Mouse (Mus musculus) limb, embryonic 11.5 days (tissue): ENCODE results near the gene Cript. TPM values are rescaled to one million over a fixed set of nuclear protein-coding genes. Genes with fewer than 3 reads are reported as not detected.

Experiments
- ATAC-seq: fragments of 200-750 bp; cut with Nextera tagmentation; 2 replicates; pipeline ENCODE4 v1.8.0; 2017; ENCODE audit warnings: low read depth; ENCODE audit not compliant: insufficient number of reproducible peaks, low FRiP score, low TSS enrichment
- DNase-seq: peaks from one replicate; pipeline ENCODE4 v3.0.0-alpha.2; 2015; ENCODE audit warnings: low spot score
- H3K27ac ChIP-seq: fragments of 300-500 bp; sonication (generic); replicated peaks from 2 replicates; pipeline ENCODE4 v1.5.1; 2014; ENCODE audit warnings: low read depth, mild to moderate bottlenecking, low read length
- H3K27me3 ChIP-seq: fragments of 300-500 bp; sonication (generic); 2 replicates; pipeline ENCODE4 v1.6.1; 2014; ENCODE audit warnings: mild to moderate bottlenecking, low read length, mixed read lengths; ENCODE audit not compliant: control insufficient read depth, insufficient read depth
- H3K36me3 ChIP-seq: fragments of 300-500 bp; sonication (generic); 2 replicates; pipeline ENCODE4 v1.6.1; 2014; ENCODE audit warnings: mild to moderate bottlenecking, low read length, moderate library complexity, mixed read lengths; ENCODE audit not compliant: control insufficient read depth, insufficient read depth
- H3K4me1 ChIP-seq: fragments of 300-500 bp; sonication (generic); 2 replicates; pipeline ENCODE4 v1.6.1; 2014; ENCODE audit warnings: low read length, mixed read lengths; ENCODE audit not compliant: control insufficient read depth, insufficient read depth
- H3K4me2 ChIP-seq: fragments of 300-500 bp; sonication (generic); 2 replicates; pipeline ENCODE4 v1.6.1; 2014; ENCODE audit warnings: low read depth, mild to moderate bottlenecking, moderate library complexity; ENCODE audit not compliant: severe bottlenecking
- H3K4me3 ChIP-seq: fragments of 300-500 bp; sonication (generic); 2 replicates; pipeline ENCODE4 v1.5.1; 2014; ENCODE audit warnings: low read depth, low read length
- H3K9ac ChIP-seq: fragments of 300-500 bp; sonication (generic); 2 replicates; pipeline ENCODE4 v1.6.1; 2014; ENCODE audit warnings: mild to moderate bottlenecking, low read length
- H3K9me3 ChIP-seq: fragments of 300-500 bp; sonication (generic); 2 replicates; pipeline ENCODE4 v1.6.1; 2016; ENCODE audit warnings: low read length; ENCODE audit not compliant: control insufficient read depth
- WGBS: fragments of 180-500 bp; shearing (Covaris S2); extraction: QIAGEN DNeasy Blood & Tissue Kit; methylation state at CpG from one replicate; pipeline ENCODE4 v1.1.7; 2014; 5-methylcytosine and 5-hydroxymethylcytosine counted together
- polyA plus RNA-seq: library from polyadenylated mRNA; unstranded; fragments of >200 nt; fragmentation: Nextera tagmentation; extraction: Ambion mirVana; gene quantifications from 2 replicates; pipeline ENCODE4 v1.2.1, GENCODE M21; 2014

Cript gene
- polyA plus RNA-seq, 1 experiment from 2014 or later: 148 TPM

DNA sequence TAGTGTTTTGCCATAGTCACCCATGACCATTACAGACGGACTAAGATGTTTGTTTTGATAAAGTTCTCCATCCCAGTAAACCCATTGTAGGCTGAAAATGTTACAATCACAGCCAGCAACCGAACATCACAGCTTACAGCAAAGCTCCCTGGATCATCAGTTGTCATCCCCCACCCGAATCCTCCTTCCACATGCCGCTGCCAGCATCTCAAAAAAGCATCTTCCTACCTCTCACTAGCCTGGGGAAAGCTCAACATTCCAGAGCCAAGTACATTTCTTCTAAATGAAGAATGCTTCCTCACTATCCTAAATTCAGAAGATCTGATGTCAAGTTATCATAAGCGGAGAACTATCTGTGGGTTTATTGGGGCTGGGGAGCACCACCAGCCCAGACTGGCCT lies 13.1 kb downstream of the Cript start:
- no peak overlapping the region for H3K4me3 ChIP-seq
- H3K9me3 ChIP-seq: no peaks in the 10 kb centered on the region
- no peaks in the 10 kb centered on the region for H3K4me1 ChIP-seq
- H3K9ac ChIP-seq: no peak overlapping the region
- ATAC-seq (no peak), DNase-seq (no peak)
- peaks cover 2% of the 10 kb centered on the region; the same call in 1 of the 2 replicates for H3K36me3 ChIP-seq
- 90% methylated on average over 5 of the region's 5 CpGs for WGBS
- H3K4me2 ChIP-seq: no peak overlapping the region
- no peak overlapping the region for H3K27ac ChIP-seq
- no peaks in the 10 kb centered on the region for H3K27me3 ChIP-seq

DNA sequence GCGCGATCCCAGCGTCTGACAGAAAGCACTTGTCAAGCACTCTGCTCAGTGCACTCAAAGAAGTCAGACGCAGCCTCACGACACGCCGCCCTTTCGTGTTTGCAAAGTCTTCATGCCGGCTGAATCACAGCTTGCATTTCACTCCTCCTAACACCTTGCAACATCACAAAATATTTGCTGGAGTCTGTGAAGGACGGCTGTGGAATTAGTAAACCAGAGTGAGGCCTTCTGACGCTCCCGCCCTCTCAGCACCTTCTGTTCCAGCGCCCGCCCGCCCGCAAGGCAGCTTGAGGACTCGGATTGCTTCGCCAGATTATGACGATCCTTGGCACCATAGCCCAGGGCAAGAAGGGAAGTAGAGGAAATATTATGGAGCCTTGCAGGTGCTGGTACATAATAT lies 16.4 kb downstream of the Cript start:
- Histone ChIP-seq H3K4me1 (no peaks in the 10 kb centered on the region), H3K9me3 (no peaks in the 10 kb centered on the region), H3K27ac (no peak overlapping the region), H3K27me3 (no peaks in the 10 kb centered on the region), H3K36me3 (no peaks in the 10 kb centered on the region), H3K4me3 (no peak overlapping the region), H3K4me2 (no peak overlapping the region), H3K9ac (no peak overlapping the region)
- WGBS: 73% methylated on average over 19 of the region's 19 CpGs
- ATAC-seq (no peak), DNase-seq (no peak)

DNA sequence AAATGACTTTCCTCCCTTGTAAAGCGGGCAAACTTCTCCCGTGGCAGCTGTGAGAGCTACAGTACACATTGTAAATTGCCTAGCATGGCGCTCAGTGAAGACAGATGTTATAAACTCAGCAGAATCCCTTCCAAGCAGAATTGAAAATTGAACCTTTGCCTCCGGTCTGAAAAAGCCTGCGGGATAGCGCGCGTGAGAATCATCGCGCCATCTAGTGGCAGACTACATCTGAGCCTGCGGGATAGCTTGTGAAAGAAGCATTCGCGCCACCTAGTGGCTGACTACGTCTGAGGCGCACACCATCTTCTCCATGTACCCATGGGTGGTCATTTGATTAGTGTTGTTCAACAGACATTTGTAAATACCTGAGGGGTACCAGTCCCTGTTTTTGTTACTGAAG lies 19.0 kb downstream of the Cript start:
- Histone ChIP-seq H3K9me3 (no peaks in the 10 kb centered on the region), H3K27ac (no peak overlapping the region), H3K27me3 (no peaks in the 10 kb centered on the region), H3K4me1 (no peaks in the 10 kb centered on the region), H3K4me3 (no peak overlapping the region), H3K4me2 (no peak overlapping the region), H3K36me3 (no peaks in the 10 kb centered on the region), H3K9ac (no peak overlapping the region)
- DNase-seq: peak; percentile 95
- peak; percentile 68; the same call in 1 of the 2 replicates for ATAC-seq
- WGBS: 1% methylated on average over 15 of the region's 15 CpGs

DNA sequence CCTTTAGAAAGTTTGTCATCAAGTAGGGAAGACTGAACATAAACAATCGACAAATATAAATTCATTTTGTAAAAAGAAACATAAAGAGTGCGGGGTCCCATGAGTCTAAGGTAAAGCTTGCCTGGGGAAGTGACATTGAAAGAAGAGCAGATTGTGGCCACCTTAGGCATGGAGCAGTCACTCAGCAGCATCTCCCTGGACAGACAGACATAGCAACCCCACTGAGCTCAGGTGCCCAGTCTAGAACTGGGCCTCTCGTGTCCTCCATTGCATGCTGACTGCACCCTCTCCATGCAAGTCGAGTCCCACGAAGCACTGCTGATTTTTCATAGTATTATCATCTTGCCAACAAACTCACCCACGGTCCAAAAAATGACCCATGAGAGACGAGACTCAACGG lies 19.4 kb downstream of the Cript start:
- H3K9me3 ChIP-seq: no peaks in the 10 kb centered on the region
- DNase-seq: no peak
- H3K36me3 ChIP-seq: no peaks in the 10 kb centered on the region
- H3K27ac ChIP-seq: no peak overlapping the region
- H3K4me3 ChIP-seq: no peak overlapping the region
- H3K27me3 ChIP-seq: no peaks in the 10 kb centered on the region
- WGBS: 83% methylated on average over 8 of the region's 8 CpGs
- H3K4me1 ChIP-seq: no peaks in the 10 kb centered on the region
- no peak overlapping the region for H3K4me2 ChIP-seq
- H3K9ac ChIP-seq: no peak overlapping the region
- ATAC-seq: no peak

DNA sequence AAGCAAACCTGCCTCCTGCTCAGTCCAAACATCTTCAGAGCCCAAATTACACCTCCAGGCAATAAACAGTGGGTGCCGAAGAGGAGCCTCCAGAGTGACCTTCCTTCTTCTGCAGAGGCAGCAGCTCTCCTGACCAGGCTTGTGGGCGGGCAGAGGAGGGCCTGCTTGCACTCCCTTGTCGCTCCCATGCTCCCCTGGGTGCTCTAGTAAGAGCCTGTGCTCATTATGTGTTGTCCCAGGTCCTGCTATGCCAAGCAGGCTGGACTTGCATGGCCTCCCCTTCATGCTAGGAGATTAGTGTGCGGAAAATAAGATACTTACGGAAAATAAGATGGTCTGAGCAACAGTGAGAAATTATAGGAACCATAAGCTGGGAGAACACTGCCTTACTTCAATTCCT lies 24.3 kb downstream of the Cript start:
- Histone ChIP-seq H3K36me3 (no peaks in the 10 kb centered on the region), H3K9ac (no peak overlapping the region), H3K27me3 (no peaks in the 10 kb centered on the region), H3K27ac (no peak overlapping the region), H3K4me3 (no peak overlapping the region), H3K4me2 (no peak overlapping the region), H3K4me1 (no peaks in the 10 kb centered on the region), H3K9me3 (no peaks in the 10 kb centered on the region)
- WGBS: 43% methylated on average over 5 of the region's 5 CpGs
- ATAC-seq (no peak), DNase-seq (no peak)

DNA sequence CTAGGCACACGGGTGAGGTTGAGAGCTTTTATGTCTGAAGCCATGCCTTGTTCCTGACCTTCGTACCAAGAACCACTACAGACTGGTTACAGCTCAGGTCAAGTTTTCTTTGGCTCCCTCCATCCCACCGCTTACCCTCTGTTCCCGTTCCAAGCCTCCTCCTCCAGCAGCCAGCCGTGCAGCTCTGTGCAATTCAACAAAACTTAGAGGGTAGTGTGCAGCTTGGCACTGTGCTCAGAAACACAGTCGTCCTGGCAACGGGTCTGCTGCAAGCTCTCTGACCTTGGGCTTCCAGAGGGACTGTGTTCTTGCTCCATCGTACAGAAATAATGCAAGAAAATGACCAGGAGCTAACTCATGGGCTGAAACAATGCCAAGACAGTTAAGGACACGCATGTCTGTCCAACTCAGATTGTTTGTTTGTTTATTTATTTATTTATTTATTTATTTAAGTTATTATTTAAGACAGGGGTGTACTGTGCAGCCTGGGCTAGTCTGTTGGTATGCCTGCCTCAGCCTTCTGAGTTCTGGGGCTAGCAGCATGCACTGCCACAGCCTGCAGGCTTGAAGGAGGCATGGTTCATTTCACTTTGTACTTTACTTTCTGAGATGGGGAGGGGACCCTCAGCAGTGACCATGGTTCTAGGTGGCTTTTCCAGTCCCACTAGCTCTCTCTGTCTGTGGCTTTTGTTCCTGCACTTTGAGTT lies 25.3 kb downstream of the Cript start:
- no peak overlapping the region for H3K4me2 ChIP-seq
- no peaks in the 10 kb centered on the region for H3K36me3 ChIP-seq
- ATAC-seq (no peak), DNase-seq (no peak)
- no peak overlapping the region for H3K9ac ChIP-seq
- no peaks in the 10 kb centered on the region for H3K9me3 ChIP-seq
- no peak overlapping the region for H3K4me3 ChIP-seq
- 79% methylated on average over 9 of the region's 9 CpGs for WGBS
- no peak overlapping the region for H3K27ac ChIP-seq
- no peaks in the 10 kb centered on the region for H3K27me3 ChIP-seq
- H3K4me1 ChIP-seq: no peaks in the 10 kb centered on the region

DNA sequence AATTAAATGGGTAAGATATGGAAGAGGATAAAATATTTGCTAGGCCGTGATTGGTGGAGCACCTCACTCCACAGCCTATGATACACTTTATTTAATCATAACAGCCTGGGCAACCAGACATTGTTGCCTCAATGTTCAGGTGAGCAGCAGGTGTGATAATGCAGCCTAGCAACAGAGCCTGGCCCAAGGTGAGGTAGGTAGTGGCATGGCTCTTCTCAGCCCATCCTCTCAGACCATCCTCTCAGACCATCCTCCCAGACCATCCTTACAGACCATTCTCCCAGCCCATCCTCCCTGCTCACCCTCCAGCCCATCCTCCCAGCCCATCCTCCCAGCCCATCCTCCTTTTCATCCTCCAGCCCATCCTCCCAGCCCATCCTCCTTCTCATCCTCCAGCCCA lies 26.3 kb downstream of the Cript start:
- Histone ChIP-seq H3K36me3 (no peaks in the 10 kb centered on the region), H3K4me2 (no peak overlapping the region), H3K4me1 (no peaks in the 10 kb centered on the region), H3K27me3 (no peaks in the 10 kb centered on the region), H3K4me3 (no peak overlapping the region), H3K9ac (no peak overlapping the region), H3K9me3 (no peaks in the 10 kb centered on the region), H3K27ac (no peak overlapping the region)
- DNase-seq: no peak
- ATAC-seq: no peak
- WGBS: 93% methylated on average over 1 of the region's 1 CpGs

DNA sequence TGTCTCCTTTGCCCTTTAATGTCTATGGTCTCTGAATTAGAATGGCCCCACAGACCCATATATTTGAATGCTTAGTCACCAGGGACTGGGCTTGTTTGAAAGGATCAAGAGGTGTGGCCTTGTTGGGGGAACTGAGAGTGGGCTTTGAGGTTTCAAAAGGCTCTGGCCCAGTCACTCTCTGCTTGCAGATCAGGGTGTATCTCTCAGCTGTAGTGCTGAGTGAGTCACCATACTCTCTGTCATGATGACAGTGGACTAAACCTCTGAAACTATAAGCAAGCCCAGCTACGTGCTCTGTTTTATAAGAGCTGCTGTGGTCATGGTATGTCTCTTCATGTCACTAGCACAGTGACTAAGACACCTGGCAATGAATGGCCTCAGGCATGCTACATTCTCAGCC lies 27.1 kb downstream of the Cript start:
- Histone ChIP-seq H3K27ac (no peak overlapping the region), H3K36me3 (no peaks in the 10 kb centered on the region), H3K27me3 (no peaks in the 10 kb centered on the region), H3K4me2 (no peak overlapping the region), H3K4me3 (no peak overlapping the region), H3K4me1 (no peaks in the 10 kb centered on the region), H3K9me3 (no peaks in the 10 kb centered on the region), H3K9ac (no peak overlapping the region)
- 86% methylated on average over 1 of the region's 1 CpGs for WGBS
- ATAC-seq (no peak), DNase-seq (no peak)

DNA sequence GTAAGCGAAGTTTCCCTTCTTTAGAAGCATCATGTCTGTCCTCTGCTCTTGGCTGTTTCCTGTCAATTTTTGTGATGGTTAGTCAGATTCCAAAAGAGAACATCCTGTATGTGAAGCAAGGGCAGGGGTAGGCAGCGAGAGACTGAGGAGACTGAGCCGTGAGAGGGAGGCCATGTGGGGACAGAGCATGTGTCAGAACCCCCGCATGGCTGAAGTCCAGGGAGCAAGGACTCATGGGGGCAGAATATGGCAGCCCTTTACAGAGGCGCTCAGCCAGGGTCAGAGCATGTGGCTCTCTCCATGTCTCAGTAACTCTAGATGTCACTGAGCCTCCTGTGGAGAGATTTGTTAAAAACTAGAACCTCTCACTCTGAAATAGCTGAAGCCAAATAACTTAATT lies 28.6 kb downstream of the Cript start:
- WGBS: 77% methylated on average over 5 of the region's 5 CpGs
- H3K36me3 ChIP-seq: no peaks in the 10 kb centered on the region
- no peak overlapping the region for H3K4me2 ChIP-seq
- H3K27ac ChIP-seq: no peak overlapping the region
- H3K4me1 ChIP-seq: peaks cover 5% of the 10 kb centered on the region; the same call in 1 of the 2 replicates
- no peaks in the 10 kb centered on the region for H3K27me3 ChIP-seq
- no peaks in the 10 kb centered on the region for H3K9me3 ChIP-seq
- no peak overlapping the region for H3K9ac ChIP-seq
- DNase-seq (no peak), ATAC-seq (no peak)
- H3K4me3 ChIP-seq: no peak overlapping the region
